Mouse (Mus musculus) stomach, postnatal 0 days (tissue): Measurements from ENCODE around the gene Apbb1.

Experiments
- CTCF ChIP-seq: IDR thresholded peaks from 2 replicates; pipeline ENCODE4 v1.5.1; 2016; ENCODE audit warnings: antibody characterized with exemption, low read depth, mild to moderate bottlenecking, moderate library complexity
- EP300 ChIP-seq: optimal IDR thresholded peaks from 2 replicates; pipeline ENCODE3; 2016; ENCODE audit warnings: antibody characterized with exemption

GRCm38 (mm10) chr7:105528094-105528493 is 53.4 kb downstream of the Apbb1 start:
- TF ChIP-seq CTCF, result no peak
- no peak for TF ChIP-seq EP300
